10 mouse cellular contexts compared by ENCODE assay signal in genomic region chr11:101450394-101450793, GRCm38 (mm10). TPM values are rescaled to one million over a fixed set of nuclear protein-coding genes. Genes with fewer than 3 reads are reported as not detected.
A peak's percentile ranks its signal among the peaks of the same experiment; 100 is the strongest.
DNase-seq lines count a peak whose midpoint lies in the region; ATAC-seq and TF ChIP-seq lines count a peak whose summit lies in the region.
"Had no signal": no experiment of that assay in that cellular context is flagged by ENCODE, and none has a peak within 500 bp of the region (broad histone marks: within the 10 kb centered on the region; RNA-seq: fewer than 3 reads in every experiment).

No protein-coding gene starts in this region.

- H3K4me3 ChIP-seq in layer of hippocampus, adult 2 months: no peak overlapping the region
- H3K4me3 ChIP-seq: hindbrain, embryonic 10.5 days had no signal

- TF ChIP-seq CTCF in layer of hippocampus, adult 2 months (conservative IDR thresholded peaks at IDR 0.05): peak; percentile 39

- peak; percentile 36; the same call in 1 of the 2 replicates for ATAC-seq in monocyte, adult 5-6 weeks (replicated peaks; ENCODE audit: insufficient number of reproducible peaks, low FRiP score, low TSS enrichment, poor library complexity, severe bottlenecking)

- H3K27ac ChIP-seq in layer of hippocampus, adult 2 months: no peak overlapping the region
- H3K27ac ChIP-seq: hindbrain, embryonic 10.5 days had no signal

- no peak for DNase-seq in layer of hippocampus, adult 2 months (ENCODE audit: low spot score in 2 of 2)
- no peak for DNase-seq in layer of hippocampus, adult 8-10 months (ENCODE audit: low spot score in 2 of 2)
- DNase-seq in CD4-positive helper T cell, adult 2 months (ENCODE audit: low read depth, low spot score): peak; percentile 49
- peak; percentile 56 for DNase-seq in ZHBTc4 (ENCODE audit: low read depth, low spot score)
- no peak for DNase-seq in left cerebral cortex, adult 18-20 months (ENCODE audit: low spot score in 2 of 2)
- DNase-seq in heart, adult 9 months (ENCODE audit: low spot score in 2 of 2): no peak
- no peak for DNase-seq in MN1 (ENCODE audit: low spot score)
- DNase-seq: cerebellum, adult 8-10 months had no signal

RNA-seq across cellular contexts. Expression of gene Ifi35, which starts 2.2 kb away (rescaled TPM):
- 1 to 10 TPM; 2.4 to 3.5 TPM for total RNA-seq in layer of hippocampus, adult 2 months (2021)
- total RNA-seq in layer of hippocampus, adult 8-10 months (2022): 1 to 10 TPM; 2.2 to 7.6 (median 3.5) TPM
- total RNA-seq in monocyte, adult 5-6 weeks (2017): 65.6 to 68.1 TPM (median 67.1 TPM) in 3 replicates
- 1 to 10 TPM; 2.6 to 3.2 TPM for total RNA-seq in left cerebral cortex, adult 18-20 months (2021)

RNA-seq across cellular contexts. Expression of gene Rpl27, which starts 8.3 kb away (rescaled TPM):
- 10 to 100 TPM; 31.6 to 32.9 TPM for total RNA-seq in layer of hippocampus, adult 2 months (2021)
- 10 to 100 TPM; 23.9 to 46.8 (median 33.8) TPM for total RNA-seq in layer of hippocampus, adult 8-10 months (2022)
- total RNA-seq in monocyte, adult 5-6 weeks (2017): 465 to 1,168 TPM (median 1,010 TPM) in 3 replicates
- 10 to 100 TPM; 51.0 to 52.1 TPM for total RNA-seq in left cerebral cortex, adult 18-20 months (2021)

RNA-seq across cellular contexts. Expression of gene Rnd2, which starts 14.4 kb away (rescaled TPM):
- total RNA-seq in layer of hippocampus, adult 2 months (2021): 100 to 1,000 TPM; 113 to 122 TPM
- 100 to 1,000 TPM; 109 to 121 (median 110) TPM for total RNA-seq in layer of hippocampus, adult 8-10 months (2022)
- total RNA-seq in monocyte, adult 5-6 weeks (2017): not detected in 3 replicates
- total RNA-seq in left cerebral cortex, adult 18-20 months (2021): 100 to 1,000 TPM; 158 to 161 TPM

RNA-seq across cellular contexts. Expression of gene Vat1, which starts 15.6 kb away (rescaled TPM):
- total RNA-seq in layer of hippocampus, adult 2 months (2021): 10 to 100 TPM; 25.3 to 27.7 TPM
- total RNA-seq in layer of hippocampus, adult 8-10 months (2022): 10 to 100 TPM; 27.9 to 42.8 (median 34.9) TPM
- total RNA-seq in monocyte, adult 5-6 weeks (2017): 13.9 to 14.1 TPM (median 13.9 TPM) in 3 replicates
- total RNA-seq in left cerebral cortex, adult 18-20 months (2021): 10 to 100 TPM; 37.9 to 44.5 TPM

RNA-seq across cellular contexts. Expression of gene Ptges3l, which starts 25.3 kb away (rescaled TPM):
- 1 to 10 TPM in 1 of 2 experiments, under 1 TPM in 1; 0.71 to 2.0 TPM for total RNA-seq in layer of hippocampus, adult 2 months (2021)
- total RNA-seq in layer of hippocampus, adult 8-10 months (2022): 1 to 10 TPM in 3 of 4 experiments, under 1 TPM in 1; 0.74 to 1.5 (median 1.3) TPM
- total RNA-seq in monocyte, adult 5-6 weeks (2017): 2.7 TPM in 1 of 3 replicates, not detected in the others
- total RNA-seq in left cerebral cortex, adult 18-20 months (2021): 1 to 10 TPM; 4.1 to 4.5 TPM

Comparison
In these comparisons a context has a peak if more than half of its experiments do, and no peak if none do; other contexts are left out.
1. DNase-seq: peak in CD4-positive helper T cell, adult 2 months (single experiment) and ZHBTc4 (single experiment); none in layer of hippocampus, adult 2 months (0 of 2), layer of hippocampus, adult 8-10 months (0 of 2), left cerebral cortex, adult 18-20 months (0 of 2), heart, adult 9 months (0 of 2) and MN1 (single experiment).
2. RNA of gene Rnd2, which starts 14.4 kb away (total RNA-seq): 158 to 161 TPM in left cerebral cortex, adult 18-20 months, 113 to 122 TPM in layer of hippocampus, adult 2 months and 109 to 121 TPM in layer of hippocampus, adult 8-10 months; not detected in monocyte, adult 5-6 weeks; every median in the first group is over 100 times any median in the second.